Comparison of ENCODE assay signal across 16 mouse cellular contexts in the genomic region with DNA sequence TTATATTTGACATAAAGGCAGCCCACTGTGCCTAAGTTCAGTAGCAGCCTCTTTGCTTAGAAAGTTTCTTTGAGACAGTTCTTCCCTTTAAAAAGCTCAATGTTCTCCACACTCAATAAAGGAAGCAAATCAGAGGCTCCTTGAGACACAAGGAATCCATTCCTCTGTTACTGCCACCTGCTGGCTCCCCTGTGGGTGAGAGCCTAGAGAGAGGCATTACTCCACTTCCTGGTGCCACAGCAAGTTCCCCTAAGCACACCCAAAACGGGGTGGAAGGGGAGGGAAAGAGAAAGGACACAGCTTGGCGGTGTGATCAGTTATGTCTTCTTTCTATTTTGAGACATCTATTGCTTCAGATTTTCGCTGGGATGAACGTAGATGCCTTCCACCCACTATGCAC.
A peak's percentile ranks its signal among the peaks of the same experiment; 100 is the strongest.
DNase-seq lines count a peak whose midpoint lies in the region; TF ChIP-seq lines count a peak whose summit lies in the region.
"Had no signal": no experiment of that assay in that cellular context is flagged by ENCODE, and none has a peak within 500 bp of the region (broad histone marks: within the 10 kb centered on the region; RNA-seq: fewer than 3 reads in every experiment).

No protein-coding gene starts in this region.

- no peaks in the 10 kb centered on the region for H3K4me1 ChIP-seq in lung, adult 2 months (ENCODE audit: control insufficient read depth, insufficient read depth, low read length)
- H3K4me1 ChIP-seq: embryonic facial prominence, embryonic 15.5 days; forebrain, embryonic 12.5 days; hindbrain, embryonic 12.5 days; liver, embryonic 15.5 days; neural tube, embryonic 15.5 days had no signal

- no peak for TF ChIP-seq POLR2A in lung, adult 2 months (IDR thresholded peaks at IDR 0.05; ENCODE audit: borderline replicate concordance, extremely low read depth, low read depth, low read length)

- no peak for DNase-seq in gastrocnemius, adult 2 months
- no peak for DNase-seq in gastrocnemius, postnatal 4 days (ENCODE audit: low spot score in 2 of 2)
- DNase-seq in lung, postnatal 10 days = peak; percentile 9
- no peak for DNase-seq in lung, adult 2 months
- peak; percentile 9 for DNase-seq in WW6 (ENCODE audit: low read depth, low spot score)
- peak; percentile 12 for DNase-seq in lung, postnatal 36 days
- no peak for DNase-seq in layer of hippocampus, postnatal 25 days (ENCODE audit: extremely low spot score in 1 of 2, low spot score in 1 of 2)
- no peak for DNase-seq in cerebellum, adult 11 months
- DNase-seq: cerebellum, adult 2 months; layer of hippocampus, postnatal 36 days; thymus, postnatal 36 days had no signal

- 57% methylated on average over 4 of the region's 4 CpGs for WGBS in lung, adult 2 months

- intact Hi-C loops in gastrocnemius, adult 2 months (cut with DNase I) = no loop called here

- H3K27ac ChIP-seq in gastrocnemius, adult 2 months = no peak overlapping the region
- H3K27ac ChIP-seq: embryonic facial prominence, embryonic 15.5 days; forebrain, embryonic 12.5 days; hindbrain, embryonic 12.5 days; liver, embryonic 15.5 days; neural tube, embryonic 15.5 days had no signal

- peak; percentile 41; the same call in 1 of the 2 replicates for TF ChIP-seq CTCF in gastrocnemius, adult 2 months (IDR thresholded peaks at IDR 0.05)
- no peak for TF ChIP-seq CTCF in lung, adult 2 months (IDR thresholded peaks at IDR 0.05; ENCODE audit: insufficient read depth, low read length)

- no peak overlapping the region for H3K4me3 ChIP-seq in gastrocnemius, adult 2 months
- no peak overlapping the region for H3K4me3 ChIP-seq in lung, adult 2 months (replicated peaks; ENCODE audit: extremely low read depth, low read depth, low read length)
- H3K4me3 ChIP-seq: embryonic facial prominence, embryonic 15.5 days; forebrain, embryonic 12.5 days; hindbrain, embryonic 12.5 days; liver, embryonic 15.5 days; neural tube, embryonic 15.5 days had no signal

Comparison
In these comparisons a context has a peak if more than half of its experiments do, and no peak if none do; other contexts are left out.
1. DNase-seq: peak in lung, postnatal 10 days (single experiment), WW6 (single experiment) and lung, postnatal 36 days (single experiment); none in gastrocnemius, adult 2 months (single experiment), gastrocnemius, postnatal 4 days (0 of 2), lung, adult 2 months (single experiment), layer of hippocampus, postnatal 25 days (0 of 2) and cerebellum, adult 11 months (single experiment).